Mouse (Mus musculus) thymus, postnatal 25 days (tissue): ENCODE results near the gene Pde1a.

Experiments used
- DNase-seq: peaks from one replicate; pipeline ENCODE4 v3.0.0; 2022

Gene Pde1a

DNA sequence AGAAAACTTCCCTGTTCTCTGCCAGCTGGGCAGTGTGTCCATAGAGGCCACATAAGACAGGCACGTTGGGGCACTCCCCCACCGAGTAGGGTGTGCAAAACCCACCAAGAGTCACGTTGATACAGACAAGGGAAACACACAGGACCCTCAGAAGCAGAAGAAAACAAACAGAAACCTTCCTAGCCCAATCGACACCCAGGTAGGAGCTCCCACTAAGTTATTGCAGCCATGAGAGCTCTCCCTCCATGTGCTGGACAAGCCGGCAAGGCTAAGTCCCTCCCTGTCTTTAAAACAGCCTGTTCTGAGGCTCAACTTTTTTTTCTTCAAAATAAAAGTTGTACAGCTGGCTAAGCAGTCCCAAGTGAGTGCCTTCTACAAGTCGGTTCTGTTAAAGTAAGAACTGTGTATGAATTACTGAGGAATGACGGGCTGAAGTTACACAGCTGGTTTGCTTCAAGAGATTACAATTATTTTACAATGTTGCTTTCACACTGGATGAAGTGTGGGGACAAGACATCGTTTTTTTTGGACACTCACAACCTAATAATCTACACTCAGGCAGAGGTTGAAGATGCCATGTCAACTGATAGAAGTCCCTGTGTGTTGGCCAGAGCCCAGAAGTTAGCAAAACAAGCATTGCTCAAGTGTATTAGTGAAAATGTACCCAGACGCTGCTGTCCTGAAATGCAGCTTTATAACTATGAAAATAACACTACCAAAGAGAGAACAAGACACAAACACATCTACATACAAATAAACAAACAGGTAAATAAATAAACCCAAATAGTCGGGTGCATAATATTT, 90.4 kb downstream of the Pde1a start:
- no peak for DNase-seq

DNA sequence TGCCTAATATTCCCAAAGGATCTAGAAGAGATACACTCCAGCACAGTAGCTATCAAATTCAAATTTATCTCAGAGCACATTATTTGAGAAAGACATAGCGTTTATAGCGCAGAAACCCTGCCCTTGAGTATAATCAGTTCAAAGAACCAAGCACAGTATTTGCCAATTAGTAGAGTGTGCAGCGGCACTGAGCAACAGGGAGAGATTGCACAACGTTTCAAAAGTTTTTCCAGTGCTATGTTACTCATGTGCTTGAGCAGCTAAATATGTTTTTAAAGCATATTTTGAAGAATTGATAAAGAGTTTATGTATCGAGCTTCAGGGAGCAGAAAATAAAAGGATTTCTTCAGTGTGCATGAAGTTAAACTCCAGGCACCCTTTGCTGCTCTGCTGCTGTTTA, 91.3 kb downstream of the Pde1a start:
- DNase-seq = no peak

DNA sequence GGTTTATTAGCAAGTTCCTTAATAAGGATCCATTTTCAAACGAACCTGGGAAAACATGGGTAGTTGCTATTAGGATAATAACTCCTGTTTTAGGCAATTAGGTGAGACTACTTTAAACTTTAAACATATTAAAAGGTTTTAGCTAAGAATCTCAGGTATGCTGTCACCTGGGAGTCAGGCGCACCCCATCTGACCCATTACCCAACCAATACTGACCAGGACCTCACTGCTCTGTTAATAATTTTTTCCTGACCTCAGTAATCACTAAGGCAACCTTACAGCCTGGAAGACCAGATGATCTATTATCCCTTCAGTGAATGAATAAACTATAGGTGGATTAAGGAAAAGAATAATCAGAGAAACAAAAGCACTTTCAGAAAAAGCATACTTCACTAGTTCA, 100.2 kb downstream of the Pde1a start:
- no peak for DNase-seq

DNA sequence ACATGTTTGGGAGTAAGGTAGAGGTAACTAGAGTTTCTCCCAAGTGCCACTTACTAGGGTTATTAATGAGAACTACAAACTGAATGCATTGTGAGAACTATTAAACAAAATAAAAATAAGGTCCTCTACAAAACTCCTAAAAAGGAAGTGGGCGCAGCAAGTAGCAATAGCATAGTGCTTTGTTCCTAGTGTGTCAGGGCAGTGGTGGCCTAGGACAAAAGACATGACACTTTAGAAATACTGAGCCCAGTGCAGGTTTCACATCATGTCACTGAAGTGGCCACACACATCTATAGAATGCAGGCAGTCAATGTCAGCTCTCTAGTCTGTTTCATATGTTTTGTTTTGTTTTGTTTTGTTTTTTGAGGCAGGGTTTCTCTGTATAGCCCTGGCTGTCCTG, 103.2 kb downstream of the Pde1a start:
- DNase-seq = no peak

DNA sequence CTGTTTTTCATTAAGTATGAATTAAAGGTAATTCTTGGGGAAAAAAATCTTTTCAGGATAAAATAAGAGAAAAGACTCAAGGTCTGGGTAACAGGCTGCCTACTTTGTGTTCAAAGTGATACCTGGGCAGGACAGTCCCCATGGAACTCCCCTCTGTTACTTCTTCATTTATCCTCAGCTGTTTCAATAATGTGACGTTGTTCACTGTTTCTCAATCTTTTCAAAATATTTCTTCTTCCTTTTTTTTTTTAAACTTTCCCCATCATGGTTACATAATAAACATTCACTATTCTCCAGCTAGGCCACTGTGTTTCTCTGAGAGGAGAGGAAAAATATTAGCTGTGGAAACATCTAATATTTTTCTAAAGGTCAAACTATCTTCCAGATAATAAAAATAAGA, 103.7 kb downstream of the Pde1a start:
- no peak for DNase-seq

DNA sequence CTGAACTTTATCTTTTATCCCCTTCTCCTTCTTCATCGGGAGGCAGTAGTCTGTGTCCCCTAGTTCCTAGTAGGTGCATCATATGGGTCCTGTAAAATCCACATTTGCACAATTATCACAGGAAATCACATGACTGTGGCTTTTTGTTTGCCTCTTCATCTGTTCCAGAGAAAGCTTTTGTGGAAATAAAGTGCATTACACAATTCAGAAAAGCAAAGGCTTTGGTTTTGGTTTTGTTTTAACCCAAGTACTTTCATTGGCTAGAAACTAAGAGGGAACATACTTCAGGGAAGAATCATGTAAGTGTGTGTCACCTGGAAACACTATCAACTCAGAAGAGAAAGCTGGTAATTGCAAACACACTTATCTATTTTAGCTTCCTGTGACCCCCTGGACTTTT, 104.2 kb downstream of the Pde1a start:
- DNase-seq = no peak

DNA sequence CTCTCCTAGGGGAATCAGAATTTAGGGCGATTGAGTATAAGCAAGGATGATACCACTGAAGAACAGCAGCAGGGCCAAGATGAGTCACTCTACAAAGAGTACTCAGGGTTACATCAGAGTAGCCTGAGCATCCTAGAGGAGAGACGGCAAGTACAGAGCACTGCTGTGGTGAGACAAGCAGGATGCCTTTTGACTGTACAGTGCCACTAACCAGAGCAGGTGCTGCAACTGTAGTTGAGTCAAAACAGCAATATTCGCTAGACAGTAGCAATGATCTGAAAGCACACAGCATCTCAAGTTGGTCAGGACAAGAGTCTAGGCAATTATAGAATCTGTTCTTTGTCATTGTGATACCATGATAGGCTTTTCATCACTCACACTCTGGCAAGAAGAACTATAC, 115.1 kb downstream of the Pde1a start:
- no peak for DNase-seq

DNA sequence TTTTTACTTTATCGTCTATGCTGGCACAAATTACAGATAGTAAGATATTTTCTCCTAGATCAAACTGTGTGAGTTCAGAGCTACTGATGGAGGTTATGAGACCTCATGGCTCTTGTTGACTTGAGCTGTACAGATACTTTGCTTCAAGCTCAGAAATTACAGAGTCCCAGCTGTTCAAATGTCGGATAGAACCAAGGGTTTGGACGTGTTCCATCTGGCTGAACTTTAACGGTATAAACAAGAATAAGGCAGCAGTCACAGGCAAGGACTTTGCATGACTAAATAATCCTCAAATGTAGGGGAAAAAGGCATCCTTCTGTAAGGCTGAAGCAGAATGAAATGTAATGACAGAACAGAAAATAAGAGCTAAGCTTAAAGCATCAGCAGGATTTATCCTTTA, 116.2 kb downstream of the Pde1a start:
- no peak for DNase-seq

DNA sequence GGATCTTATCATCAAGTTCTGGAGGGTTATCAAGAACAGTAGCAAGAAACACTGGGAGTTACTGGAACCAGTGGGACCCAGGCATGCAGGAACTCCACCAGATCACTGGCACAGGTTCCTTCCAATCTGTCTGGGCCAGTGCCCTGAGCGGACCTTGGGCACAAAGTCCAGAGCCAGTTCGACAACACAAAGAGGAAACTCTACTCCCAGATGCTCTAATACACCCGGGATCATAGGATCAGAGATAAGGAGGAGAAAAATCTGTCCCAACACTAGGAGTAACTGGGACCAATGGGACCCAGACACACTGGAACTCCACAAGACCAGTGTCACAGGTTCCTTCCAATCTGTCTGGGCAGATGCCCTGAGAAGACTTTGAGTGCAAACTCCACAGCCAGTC, 130.1 kb downstream of the Pde1a start:
- DNase-seq = no peak

DNA sequence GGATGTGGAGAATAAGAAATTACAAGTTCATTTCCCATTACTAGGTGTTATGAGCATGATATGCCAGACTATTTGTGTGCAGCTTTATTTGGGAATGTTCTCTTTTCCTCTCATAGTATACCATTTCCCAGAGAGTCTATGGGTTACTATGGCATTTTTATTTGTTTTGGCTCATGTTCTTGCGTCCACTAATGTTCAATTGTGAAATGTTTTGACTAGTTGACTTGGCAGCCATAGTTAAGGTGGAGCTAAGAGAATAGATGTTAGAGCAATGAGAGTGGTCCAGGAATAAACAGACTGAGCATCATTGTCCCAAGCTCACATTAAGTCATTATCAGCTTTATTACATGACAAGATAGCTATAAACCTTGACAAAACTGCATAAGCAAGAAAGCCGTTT, 130.8 kb downstream of the Pde1a start:
- no peak for DNase-seq

DNA sequence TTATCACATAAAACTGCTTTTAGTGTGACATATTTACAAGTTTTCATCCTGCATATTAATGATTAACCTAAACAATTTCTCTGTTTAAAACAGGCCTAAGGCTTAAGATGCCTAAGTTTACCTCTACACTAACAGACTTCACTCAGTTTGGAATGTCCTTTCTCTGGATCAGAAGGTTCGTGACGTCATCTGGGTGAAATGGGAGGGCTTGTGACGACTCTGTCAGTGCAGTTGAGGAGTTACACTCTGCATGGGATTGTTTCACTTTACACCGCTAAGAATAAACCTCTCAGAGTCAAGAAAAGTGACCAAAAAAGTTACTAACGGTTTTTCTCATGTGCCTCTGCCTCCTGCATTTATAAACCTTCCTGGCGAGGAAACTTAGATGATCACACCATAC, 137.6 kb downstream of the Pde1a start:
- DNase-seq = no peak

DNA sequence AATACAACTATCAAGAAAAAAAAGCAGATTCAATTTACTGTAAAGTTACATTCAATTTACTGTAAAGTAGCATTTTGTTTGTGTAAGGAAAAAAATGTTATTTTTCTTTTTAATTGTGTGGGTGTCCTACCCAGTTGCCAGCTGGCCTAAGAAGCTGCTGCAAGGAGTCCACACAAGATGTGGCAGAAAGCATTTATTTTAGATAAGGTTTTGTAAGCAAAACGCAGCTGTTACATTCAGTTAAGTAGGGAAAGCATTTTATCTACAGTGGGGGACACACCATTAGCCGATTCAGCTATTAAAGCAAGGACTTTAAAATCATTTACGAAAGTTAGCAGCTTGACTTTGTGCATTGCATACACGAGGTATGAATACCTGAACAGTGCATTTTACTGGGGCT, 145.5 kb downstream of the Pde1a start:
- DNase-seq = no peak

DNA sequence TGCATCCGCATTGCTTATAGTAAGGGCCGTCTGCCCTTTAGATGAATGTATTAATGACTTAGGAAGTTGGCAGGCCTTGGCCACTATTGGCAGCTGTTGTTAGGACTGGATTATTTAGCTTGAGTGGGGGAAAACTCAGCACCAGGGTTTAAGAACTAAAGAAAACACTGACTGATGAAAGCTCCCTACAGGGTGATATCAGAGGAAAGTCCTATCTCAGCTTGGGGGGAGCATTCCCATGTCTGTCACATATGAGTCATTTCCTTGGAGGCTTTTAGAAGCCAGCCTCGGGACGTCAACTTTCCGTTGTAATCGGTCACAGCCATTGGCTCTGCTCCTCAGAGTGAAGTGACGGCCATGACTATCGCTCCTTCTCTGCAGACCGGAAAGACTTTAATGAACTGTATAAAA, 146.0 kb downstream of the Pde1a start:
- DNase-seq = no peak

DNA sequence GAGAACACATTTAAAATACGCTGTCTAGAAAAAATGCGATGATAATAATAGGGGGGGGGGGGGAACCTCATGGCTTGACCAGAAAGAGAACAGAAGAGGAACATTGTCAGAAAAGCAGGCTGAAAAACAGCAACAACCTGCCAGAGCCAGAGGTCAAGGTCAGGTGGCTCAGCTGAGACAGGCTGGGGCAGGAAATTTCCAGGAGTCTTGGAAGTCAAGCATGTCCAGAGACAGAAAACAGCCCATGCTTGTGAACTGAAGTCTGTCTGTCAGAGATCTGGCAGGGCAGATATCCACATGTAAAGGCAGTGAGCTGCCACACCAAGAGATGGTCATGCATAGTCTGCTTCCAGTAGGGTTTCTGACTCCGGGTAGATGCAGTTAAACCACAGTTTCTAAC, 147.5 kb downstream of the Pde1a start:
- no peak for DNase-seq

DNA sequence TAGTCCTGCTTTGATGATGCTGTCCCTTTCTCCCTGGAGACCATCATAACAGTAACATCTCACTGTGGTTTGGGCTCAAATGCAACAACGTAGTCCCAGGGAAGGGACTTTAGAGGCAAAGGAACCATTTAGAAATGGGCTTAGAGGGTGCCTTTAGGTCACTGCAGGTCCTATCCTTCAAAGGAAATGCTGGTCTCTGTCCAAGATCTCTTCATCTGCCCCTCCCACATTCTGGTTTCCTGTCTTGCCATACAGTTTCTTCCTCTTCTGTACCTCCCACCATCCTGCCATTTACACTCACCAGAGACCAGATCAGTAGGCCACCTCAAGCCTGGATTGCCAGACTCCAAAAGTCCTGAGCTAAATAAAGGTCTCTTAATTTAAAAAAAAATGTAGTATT, 150.3 kb downstream of the Pde1a start:
- DNase-seq = no peak

DNA sequence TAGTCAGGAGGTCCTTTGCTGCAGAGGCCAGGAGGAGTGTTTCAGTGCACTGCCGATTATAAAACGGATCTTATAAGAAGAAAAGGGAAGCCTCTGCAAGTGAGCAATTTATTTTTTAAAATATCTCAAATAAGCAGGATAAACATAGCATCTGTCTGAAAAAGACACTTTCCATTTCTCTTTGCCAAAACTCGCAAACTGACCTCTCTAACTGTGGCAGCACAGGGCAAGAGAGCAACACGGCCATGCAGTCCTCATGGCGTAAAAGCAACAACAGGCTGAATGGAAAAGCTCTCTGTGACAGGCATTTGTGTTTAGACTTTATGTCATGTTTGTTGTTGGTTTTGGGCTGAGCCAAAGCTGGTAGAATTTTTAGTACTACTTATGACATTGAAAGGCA, 152.0 kb downstream of the Pde1a start:
- no peak for DNase-seq

DNA sequence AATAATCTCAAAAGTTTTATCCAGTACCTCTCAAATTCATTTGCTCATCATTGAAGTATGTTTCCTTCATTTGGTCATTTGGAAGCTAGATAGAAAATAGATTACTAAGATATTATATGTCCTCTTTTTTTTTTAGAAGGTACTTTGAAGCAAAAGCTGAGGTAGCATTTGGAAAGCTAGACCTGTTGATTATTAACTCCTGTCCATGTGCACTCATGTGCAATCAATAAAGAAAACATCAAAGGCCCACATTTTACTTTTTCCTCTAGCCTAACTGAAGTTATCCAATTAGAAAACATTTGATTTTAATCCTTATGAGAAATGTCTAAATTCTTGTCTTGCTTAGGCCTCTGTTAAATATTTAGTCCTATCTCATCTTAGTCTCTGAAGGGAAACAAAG, 153.3 kb downstream of the Pde1a start:
- no peak for DNase-seq

DNA sequence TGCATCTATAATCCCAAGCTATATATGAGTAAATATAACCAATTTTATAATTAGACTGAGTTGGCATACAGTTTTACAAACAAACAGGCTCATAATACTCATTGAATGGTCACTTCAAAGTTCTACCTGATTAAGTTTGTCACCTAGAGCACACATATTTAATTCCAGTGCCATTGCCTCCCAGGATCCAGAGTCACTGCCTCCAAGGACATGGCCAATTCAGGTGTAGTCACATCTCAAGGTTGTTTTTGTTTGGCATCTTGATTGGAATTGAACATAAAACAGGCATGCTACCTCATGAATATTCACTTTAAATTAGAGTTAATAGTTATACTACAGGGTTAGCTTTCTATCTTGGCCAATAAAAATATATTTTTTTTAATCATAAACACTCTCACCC, 157.0 kb downstream of the Pde1a start:
- DNase-seq = no peak

DNA sequence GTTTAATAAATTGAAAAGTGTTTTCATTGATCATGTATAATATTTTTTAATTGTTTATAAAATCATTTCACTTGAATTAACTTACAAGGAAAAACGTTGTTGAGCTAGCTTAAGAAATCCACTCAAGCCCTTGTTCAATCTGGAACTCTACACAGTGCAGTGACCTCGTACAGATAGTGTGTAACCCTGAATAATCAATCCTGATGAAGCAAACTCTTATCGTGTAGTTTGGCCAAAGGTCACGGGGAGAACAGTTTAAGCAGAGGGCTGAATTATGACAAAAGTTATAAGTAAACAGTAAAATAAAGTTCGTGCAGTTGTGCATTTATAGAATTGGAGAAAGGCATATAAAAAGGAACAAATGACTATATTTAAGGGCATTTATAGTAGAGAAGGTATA, 159.7 kb downstream of the Pde1a start:
- DNase-seq = no peak

DNA sequence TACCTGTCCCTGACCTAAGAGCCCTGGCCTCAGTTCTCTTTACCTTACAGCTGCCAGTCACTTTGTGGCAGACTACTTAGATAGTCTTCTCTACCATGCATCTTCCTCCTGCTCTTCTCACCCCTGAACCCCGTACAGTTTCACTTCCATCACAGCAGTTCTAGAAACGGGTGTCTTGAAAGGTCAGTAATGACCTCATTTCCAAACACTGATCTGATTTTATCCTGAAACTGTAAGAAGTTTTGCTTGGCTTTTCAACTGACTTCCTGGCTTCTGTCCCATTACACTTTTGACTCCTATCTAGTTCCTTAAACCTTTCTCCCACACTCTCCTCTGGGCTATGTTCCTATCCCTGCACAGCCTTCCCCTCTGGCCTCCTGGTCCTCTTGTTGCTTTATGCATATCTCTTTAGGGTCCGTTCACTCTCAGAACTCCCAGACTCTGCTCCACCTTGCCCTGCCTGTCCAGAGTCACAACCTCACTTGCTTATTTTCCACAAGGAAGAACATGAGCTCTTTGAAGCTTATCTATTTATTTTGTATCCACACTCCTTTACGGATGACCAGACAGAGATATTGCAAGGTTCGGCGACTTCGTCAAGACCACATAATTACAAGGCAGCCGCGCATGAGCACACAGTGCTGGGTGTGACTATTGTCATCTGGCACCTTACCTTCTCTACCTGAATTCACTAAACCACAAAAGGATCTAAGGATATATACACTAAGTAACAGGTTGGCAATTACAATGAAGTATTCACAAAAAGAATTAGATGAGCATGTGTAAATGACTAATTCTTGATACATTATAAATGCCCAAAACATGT, 162.4 kb downstream of the Pde1a start:
- no peak for DNase-seq

DNA sequence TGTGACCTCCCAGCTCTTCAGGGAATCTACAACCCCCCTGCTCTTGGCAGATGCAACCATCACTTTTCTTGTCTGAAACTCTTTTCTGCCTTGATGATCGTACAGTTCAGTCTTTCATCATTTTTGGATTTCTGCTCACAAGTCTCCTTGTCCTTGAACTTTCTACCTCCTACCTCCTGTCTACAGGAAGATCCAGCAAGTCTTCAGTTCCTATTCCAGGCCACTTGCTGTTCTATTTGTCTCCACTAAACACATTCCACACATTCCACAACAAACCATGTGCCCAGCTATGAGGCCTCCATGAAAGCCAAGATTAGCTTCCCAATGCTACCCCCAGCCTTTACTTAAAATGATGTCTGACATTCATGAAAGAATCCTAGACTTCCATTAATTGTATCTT, 163.2 kb downstream of the Pde1a start:
- DNase-seq = no peak

DNA sequence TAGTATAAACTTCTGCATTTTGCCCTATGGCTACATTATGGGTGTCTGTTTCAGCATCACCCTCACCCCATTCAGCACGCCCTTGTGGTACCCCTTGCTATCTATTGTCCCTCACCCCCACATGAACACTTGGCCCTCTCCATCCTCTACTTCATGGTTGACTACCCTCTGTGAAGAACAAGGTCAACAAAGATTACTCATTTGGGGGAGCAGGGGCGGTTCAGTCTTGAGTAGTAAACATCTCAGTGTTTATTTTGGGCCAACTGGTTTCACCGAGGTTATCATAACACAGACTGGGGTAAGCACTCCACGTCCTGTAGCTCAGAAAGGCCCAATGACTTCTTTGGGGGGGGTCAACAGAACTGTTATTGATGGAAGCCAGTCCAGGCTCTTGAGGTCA, 164.3 kb downstream of the Pde1a start:
- no peak for DNase-seq

DNA sequence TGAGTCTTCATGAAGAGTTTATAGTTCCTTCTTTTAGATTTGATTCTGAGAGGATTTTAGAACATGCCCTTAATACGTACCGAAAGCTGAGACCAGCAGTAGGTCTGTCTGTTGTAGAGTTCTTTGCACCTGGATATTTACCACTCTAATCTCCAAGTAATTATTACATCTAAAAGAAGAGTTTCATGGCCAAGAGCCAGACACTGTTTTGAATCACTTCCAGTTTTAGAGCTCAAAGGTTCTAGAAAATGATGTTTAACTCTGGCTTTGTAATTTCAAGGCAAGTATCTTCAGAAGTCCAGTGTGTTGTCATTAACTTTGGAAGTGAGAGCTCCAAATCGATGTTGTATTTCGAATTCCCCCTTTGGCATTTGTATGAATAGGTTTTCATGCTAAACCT, 167.8 kb downstream of the Pde1a start:
- DNase-seq = no peak

DNA sequence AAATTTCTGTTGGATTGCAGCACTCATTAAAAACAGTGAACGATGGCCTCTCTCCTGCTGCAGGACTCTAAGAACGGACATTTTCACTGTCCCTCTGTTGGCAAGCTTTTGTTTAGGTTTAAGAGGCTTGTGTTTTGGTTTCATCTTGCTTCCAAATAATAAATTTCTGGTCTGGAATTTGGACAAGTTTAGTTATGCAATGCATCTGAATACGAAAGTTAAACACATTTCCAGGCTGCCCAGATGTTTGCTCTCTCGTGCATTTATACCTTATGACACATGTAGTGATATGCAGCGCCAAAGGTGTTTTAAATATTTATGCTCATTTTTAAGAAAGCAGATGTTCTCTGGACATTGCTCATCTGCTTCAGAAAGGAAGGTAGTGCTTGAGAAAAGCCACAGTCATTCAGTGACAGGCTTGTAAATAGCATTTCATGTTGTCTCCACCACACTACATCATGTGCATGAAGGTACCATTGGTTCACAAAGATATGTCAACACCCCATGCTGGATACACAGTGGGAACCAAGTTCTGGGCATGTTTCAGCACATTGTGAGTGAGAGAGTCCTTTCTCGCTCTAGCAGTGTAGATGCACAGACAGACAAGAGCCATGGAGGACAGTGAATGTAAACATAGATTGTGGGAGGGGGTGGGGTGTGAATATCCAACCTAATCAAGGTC, 171.5 kb downstream of the Pde1a start:
- DNase-seq = no peak
